Mouse (Mus musculus) neural tube, embryonic 10.5 days (tissue): ENCODE results near the gene Mkln1.
A peak's percentile ranks its signal among the peaks of the same experiment; 100 is the strongest.

Experiments used
- DNase-seq: peaks from one replicate; pipeline ENCODE4 v3.0.0-alpha.2; 2017; ENCODE audit warnings: low spot score; ENCODE audit errors: extremely low spot score

Gene Mkln1

GRCm38 (mm10) chr6:31398431-31399205 is at the start of gene Mkln1:
TSS of gene Mkln1 (plus strand) at chr6:31398735.
- DNase-seq, result peak; percentile 92

GRCm38 (mm10) chr6:31356444-31357191 is 41.9 kb upstream of the Mkln1 start:
- DNase-seq, result no peak

DNA sequence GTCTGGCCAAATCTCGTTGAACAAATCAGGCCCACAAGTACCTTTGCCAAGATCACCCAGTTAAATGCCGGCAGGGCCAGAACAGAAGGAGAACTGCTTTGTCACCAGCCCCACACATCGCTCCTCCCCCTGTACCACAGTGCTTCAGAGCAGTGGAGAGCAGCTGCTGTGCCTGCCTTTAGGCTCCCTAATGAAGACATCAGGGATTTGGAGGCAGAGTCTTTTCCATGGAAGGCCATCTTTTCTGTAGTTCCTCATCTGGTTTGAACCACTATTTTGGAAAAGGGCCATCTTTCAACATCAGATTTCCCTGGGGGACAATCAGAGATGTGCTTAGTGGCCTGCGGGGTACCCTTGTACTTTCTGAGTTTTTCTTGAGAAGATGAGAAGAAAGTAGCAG is 41.2 kb upstream of the Mkln1 start:
- DNase-seq, result no peak

- no peak for DNase-seq
Observed at GRCm38 (mm10) chr6:31362617-31363016, 35.9 kb upstream of the Mkln1 start.

GRCm38 (mm10) chr6:31364399-31364798 is 34.1 kb upstream of the Mkln1 start:
- no peak for DNase-seq

DNA sequence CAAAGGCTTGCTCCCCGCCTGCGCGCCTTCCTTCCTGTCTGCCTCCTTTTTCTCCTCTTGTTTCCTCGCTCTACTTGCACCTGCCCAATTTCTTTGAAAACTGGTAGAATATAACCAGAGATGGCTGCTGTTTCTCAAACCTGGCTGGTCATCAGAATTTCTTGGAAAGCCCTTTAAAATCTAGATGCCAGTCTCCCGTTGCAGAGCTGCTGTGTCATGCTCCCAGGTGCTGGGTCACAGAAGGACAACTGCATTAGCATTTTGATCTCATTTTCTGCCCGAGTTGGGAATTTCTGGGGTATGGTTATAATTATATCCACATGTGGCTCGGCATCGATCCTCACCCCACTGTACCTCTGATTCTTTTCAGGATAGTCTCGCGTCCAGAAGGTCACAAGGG is 30.6 kb upstream of the Mkln1 start:
- DNase-seq, result no peak

DNA sequence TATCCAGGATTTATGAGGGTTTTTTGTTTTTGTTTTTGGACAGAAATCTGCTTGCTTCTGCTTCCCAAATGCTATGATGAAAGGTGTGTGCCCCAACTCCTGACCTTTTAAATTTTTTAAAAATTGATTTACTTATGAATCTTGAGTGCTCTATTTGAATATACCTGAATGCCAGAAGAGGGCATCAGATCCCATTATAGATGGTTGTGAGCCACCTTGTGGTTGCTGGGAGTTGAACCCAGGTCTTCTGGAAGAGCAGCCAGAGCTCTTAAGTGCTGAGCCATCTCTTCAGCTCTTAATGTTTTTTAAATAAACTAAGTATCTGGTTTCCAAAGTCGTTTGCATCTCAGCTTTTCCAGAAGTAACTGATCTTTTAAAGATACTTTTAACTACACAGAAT is 30.0 kb upstream of the Mkln1 start:
- DNase-seq, result no peak

GRCm38 (mm10) chr6:31369875-31370274 is 28.7 kb upstream of the Mkln1 start:
- no peak for DNase-seq

GRCm38 (mm10) chr6:31370550-31371061 is 27.9 kb upstream of the Mkln1 start:
- peak; percentile 15 for DNase-seq

GRCm38 (mm10) chr6:31371140-31371539 is 27.4 kb upstream of the Mkln1 start:
- no peak for DNase-seq

- DNase-seq, result no peak
Observed at GRCm38 (mm10) chr6:31372620-31373019, 25.9 kb upstream of the Mkln1 start.

DNA sequence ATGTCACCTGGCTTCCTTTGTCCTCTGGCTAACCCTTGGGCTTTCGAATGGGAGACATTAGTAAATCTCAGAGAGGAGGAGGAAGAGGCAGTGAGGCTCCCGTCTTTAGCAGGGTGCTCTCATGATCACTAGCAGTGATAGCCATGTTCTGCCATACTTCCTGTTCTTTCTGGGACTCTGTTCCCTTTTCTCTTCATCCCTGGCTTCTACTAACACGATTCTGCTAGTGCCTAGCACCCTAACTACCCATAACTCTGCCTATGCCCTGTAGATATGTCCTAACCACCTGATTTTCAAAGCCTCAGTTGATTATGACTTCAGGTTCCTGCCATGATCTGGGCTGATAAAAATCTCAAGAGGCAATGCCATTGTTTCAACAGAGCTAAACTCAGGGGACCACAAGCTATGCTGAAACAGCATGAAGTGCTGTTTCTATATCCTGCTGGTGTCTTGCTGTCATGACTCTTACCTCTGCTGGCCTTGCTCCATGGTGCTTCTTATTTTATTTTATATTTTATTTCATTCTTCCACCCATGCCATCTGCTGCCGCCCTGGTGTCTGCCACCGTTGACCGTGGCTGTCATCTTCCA is 25.4 kb upstream of the Mkln1 start:
- no peak for DNase-seq

DNA sequence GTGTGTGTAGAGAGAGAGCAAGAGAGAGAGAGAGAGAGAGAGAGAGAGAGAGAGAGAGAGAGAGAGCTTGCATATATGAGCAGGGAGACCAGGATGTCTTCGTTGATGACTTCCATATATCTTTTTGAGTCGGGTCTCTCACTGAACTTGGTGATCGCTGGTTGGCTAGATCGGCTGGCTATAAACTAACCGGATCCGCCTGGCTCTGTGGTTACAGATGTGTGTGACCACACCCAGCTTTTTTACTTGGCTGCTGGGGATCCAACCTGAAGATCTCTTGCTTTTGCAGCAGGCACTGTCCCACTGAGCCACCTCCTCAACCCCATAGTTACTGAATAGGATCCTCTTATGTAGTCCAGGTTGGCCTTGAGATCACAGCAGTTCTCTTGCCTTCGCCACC is 15.5 kb upstream of the Mkln1 start:
- no peak for DNase-seq

- DNase-seq, result no peak
Observed at GRCm38 (mm10) chr6:31384794-31385193, 13.7 kb upstream of the Mkln1 start.

- no peak for DNase-seq
Observed at GRCm38 (mm10) chr6:31385281-31386145, 13.0 kb upstream of the Mkln1 start.

- no peak for DNase-seq
Observed at GRCm38 (mm10) chr6:31389716-31390115, 8.8 kb upstream of the Mkln1 start.

DNA sequence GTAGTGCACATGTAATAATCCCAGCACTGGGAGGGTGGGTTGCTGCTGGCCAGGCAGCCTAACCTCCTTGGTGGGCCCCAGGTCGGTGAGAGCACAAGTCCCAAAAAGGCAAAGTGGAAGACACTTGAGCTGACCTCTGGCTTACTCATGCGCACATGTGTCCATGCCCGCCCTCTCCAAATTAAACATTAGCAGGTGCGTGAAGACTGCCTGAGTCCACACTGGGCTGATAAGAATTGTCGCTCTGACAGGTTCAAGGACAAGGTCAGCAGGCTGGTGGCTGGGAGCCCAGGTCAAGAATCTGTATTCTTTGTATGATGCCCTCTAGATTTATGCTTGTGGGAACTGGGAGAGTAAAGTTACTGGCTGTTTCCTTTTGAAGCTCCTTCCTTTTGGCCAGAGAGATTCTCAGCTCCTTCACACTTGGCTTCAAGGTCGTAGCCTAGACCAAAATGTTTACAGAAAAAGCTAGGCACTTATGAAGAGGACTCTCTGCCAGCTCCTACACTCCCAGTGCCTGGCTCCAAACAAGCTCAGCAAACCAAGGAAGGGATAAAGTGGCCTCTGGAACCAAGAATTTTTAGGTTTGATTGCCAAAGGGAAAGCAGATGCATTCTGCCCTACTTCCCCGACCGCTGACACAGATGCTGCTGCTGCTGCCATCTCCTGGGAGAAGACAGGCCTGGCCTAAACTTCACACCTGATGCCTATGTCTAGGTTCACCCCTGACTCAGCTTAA is 8.1 kb upstream of the Mkln1 start:
- no peak for DNase-seq

GRCm38 (mm10) chr6:31392871-31393270 is 5.7 kb upstream of the Mkln1 start:
- no peak for DNase-seq

DNA sequence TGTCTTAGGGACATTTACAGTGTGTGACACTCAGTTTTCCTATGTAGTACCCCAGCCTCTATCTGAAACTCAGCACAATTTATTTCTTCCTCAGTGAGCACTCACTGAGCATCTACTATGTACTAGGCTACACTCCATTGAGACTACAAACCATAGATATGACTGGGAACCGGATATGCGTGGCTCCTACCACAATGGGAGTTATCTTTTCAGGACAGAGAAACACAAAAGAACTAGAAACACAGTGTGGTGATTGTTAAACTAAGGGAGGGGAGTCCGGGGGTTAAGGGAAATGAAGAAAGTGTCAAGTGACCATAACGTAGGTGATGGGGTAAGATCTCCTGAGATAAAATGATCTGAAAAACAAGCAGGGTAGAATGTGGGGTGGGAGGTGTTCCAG is 2.4 kb upstream of the Mkln1 start:
- DNase-seq, result no peak

DNA sequence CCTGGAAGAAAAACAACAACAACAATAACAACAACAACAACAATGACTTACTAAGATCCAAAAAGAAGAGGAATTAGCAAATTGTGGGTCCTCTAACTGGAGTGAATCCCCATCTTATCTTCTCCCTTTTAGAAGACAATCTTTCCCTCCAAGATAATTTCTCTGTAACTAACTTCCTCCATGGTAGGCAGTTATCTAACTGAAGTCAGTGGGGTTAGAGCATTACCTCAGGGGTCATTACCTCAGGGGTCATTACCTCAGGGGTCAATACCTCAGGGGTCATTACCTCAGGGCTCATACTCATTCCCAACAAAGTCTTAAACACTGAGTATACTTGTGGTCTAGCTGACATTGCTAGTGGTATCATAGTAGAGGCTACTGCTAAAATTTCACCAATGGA is 1.2 kb upstream of the Mkln1 start:
- DNase-seq, result no peak
